Mouse (Mus musculus) layer of hippocampus, adult 8-10 months (tissue): ENCODE measurements around the gene 2210408I21Rik. TPM values are rescaled to one million over a fixed set of nuclear protein-coding genes. Genes with fewer than 3 reads are reported as not detected.

Source experiments
- DNase-seq, 2 experiments: peaks; one replicate each; pipeline ENCODE4 v3.0.0; 2022; ENCODE audit warnings: low spot score in 2 of 2
- total RNA-seq, 4 experiments: library from RNA; stranded (reverse); gene quantifications; 2 replicates each; pipeline ENCODE4 v1.2.4; 2022

The 2210408I21Rik gene
- total RNA-seq, 4 experiments from 2014 or later, result 20.5 to 24.2 (median 22.0) TPM

- peak; percentile 13 to 21 for DNase-seq
These were observed 139.9 kb downstream of the 2210408I21Rik start for GRCm38 (mm10) chr13:77275172-77275747.

GRCm38 (mm10) chr13:77278659-77279413 is 143.5 kb downstream of the 2210408I21Rik start:
- DNase-seq, result no peak

- peak; percentile 24 to 52 for DNase-seq
These were observed 160.2 kb downstream of the 2210408I21Rik start for GRCm38 (mm10) chr13:77295519-77295918.

- no peak for DNase-seq
These were observed 188.8 kb downstream of the 2210408I21Rik start for GRCm38 (mm10) chr13:77324101-77324500.

GRCm38 (mm10) chr13:77326174-77326959 is 191.0 kb downstream of the 2210408I21Rik start:
- DNase-seq, result no peak

- no peak for DNase-seq
These were observed 206.8 kb downstream of the 2210408I21Rik start for GRCm38 (mm10) chr13:77342097-77342496.

- DNase-seq, result no peak
These were observed 250.2 kb downstream of the 2210408I21Rik start for GRCm38 (mm10) chr13:77385448-77385970.

- DNase-seq, result no peak
These were observed 250.7 kb downstream of the 2210408I21Rik start for GRCm38 (mm10) chr13:77386001-77386400.

- DNase-seq, result no peak
These were observed 252.8 kb downstream of the 2210408I21Rik start for GRCm38 (mm10) chr13:77388148-77388547.

GRCm38 (mm10) chr13:77389209-77389608 is 253.9 kb downstream of the 2210408I21Rik start:
- no peak for DNase-seq

GRCm38 (mm10) chr13:77396374-77396773 is 261.0 kb downstream of the 2210408I21Rik start:
- no peak for DNase-seq

GRCm38 (mm10) chr13:77396981-77397380 is 261.6 kb downstream of the 2210408I21Rik start:
- peak; percentile 10 to 15 for DNase-seq

- no peak for DNase-seq
These were observed 262.3 kb downstream of the 2210408I21Rik start for GRCm38 (mm10) chr13:77397646-77398045.

- DNase-seq, result no peak
These were observed 263.1 kb downstream of the 2210408I21Rik start for GRCm38 (mm10) chr13:77398477-77398876.

GRCm38 (mm10) chr13:77400762-77401161 is 265.4 kb downstream of the 2210408I21Rik start:
- no peak for DNase-seq

- no peak for DNase-seq
These were observed 273.2 kb downstream of the 2210408I21Rik start for GRCm38 (mm10) chr13:77408530-77408929.

GRCm38 (mm10) chr13:77409804-77410203 is 274.5 kb downstream of the 2210408I21Rik start:
- DNase-seq, result no peak

- no peak for DNase-seq
These were observed 277.5 kb downstream of the 2210408I21Rik start for GRCm38 (mm10) chr13:77412829-77413228.

GRCm38 (mm10) chr13:77450007-77450567 is 314.7 kb downstream of the 2210408I21Rik start:
- no peak for DNase-seq

GRCm38 (mm10) chr13:77470093-77470621 is 334.8 kb downstream of the 2210408I21Rik start:
- DNase-seq, result no peak

GRCm38 (mm10) chr13:77476420-77476819 is 341.1 kb downstream of the 2210408I21Rik start:
- no peak for DNase-seq
